Mouse (Mus musculus) hindbrain, embryonic 14.5 days (tissue): Measurements from ENCODE around the gene Eif2b5. TPM values are rescaled to one million over a fixed set of nuclear protein-coding genes. Genes with fewer than 3 reads are reported as not detected.
A peak's percentile ranks its signal among the peaks of the same experiment; 100 is the strongest.
"Not testable (repeated sequence)": the region's sequence is repeated elsewhere in the genome, so short reads cannot be mapped to it uniquely, and the experiment has no call there.

Source experiments
- ATAC-seq: fragments of 200-750 bp; cut with Nextera tagmentation; 2 replicates; pipeline ENCODE4 v1.8.0; 2017; ENCODE audit warnings: moderate number of reproducible peaks, mild to moderate bottlenecking, moderate TSS enrichment, moderate library complexity; ENCODE audit not compliant: low FRiP score
- DNase-seq: peaks from one replicate; pipeline ENCODE4 v3.0.0-alpha.2; 2015; ENCODE audit warnings: low spot score
- H3K27ac ChIP-seq: fragments of 300-500 bp; sonication (generic); 2 replicates; pipeline ENCODE4 v1.5.1; 2014; ENCODE audit warnings: mild to moderate bottlenecking, moderate library complexity
- H3K27me3 ChIP-seq: fragments of 300-500 bp; sonication (generic); 2 replicates; pipeline ENCODE4 v1.6.1; 2014; ENCODE audit warnings: mild to moderate bottlenecking, low read length, mixed read lengths; ENCODE audit not compliant: control insufficient read depth, insufficient read depth
- H3K36me3 ChIP-seq: fragments of 300-500 bp; sonication (generic); replicated peaks from 2 replicates; pipeline ENCODE4 v1.6.1; 2014; ENCODE audit not compliant: control insufficient read depth, insufficient read depth
- H3K4me1 ChIP-seq: fragments of 300-500 bp; sonication (generic); replicated peaks from 2 replicates; pipeline ENCODE4 v1.6.1; 2014; ENCODE audit warnings: antibody characterized with exemption, low read length, mixed read lengths; ENCODE audit not compliant: control insufficient read depth, insufficient read depth
- H3K4me2 ChIP-seq: fragments of 300-500 bp; sonication (generic); replicated peaks from 2 replicates; pipeline ENCODE4 v1.6.1; 2014; ENCODE audit warnings: mild to moderate bottlenecking, moderate library complexity
- H3K4me3 ChIP-seq: fragments of 300-500 bp; sonication (generic); replicated peaks from 2 replicates; pipeline ENCODE4 v1.5.1; 2014; ENCODE audit warnings: mild to moderate bottlenecking, low read length
- H3K9ac ChIP-seq: fragments of 300-500 bp; sonication (generic); 2 replicates; pipeline ENCODE4 v1.6.1; 2014
- H3K9me3 ChIP-seq: fragments of 300-500 bp; sonication (generic); 2 replicates; pipeline ENCODE4 v1.6.1; 2016; ENCODE audit warnings: low read length; ENCODE audit not compliant: control insufficient read depth
- WGBS: fragments of 180-500 bp; shearing (Covaris S2); extraction: QIAGEN DNeasy Blood & Tissue Kit; methylation state at CpG from one replicate; pipeline ENCODE4 v1.1.7; 2014; 5-methylcytosine and 5-hydroxymethylcytosine counted together
- polyA plus RNA-seq: library from polyadenylated mRNA; unstranded; fragments of >200 nt; fragmentation: Nextera tagmentation; extraction: Ambion mirVana; gene quantifications from 2 replicates; pipeline ENCODE4 v1.2.1, GENCODE M21; 2014

The Eif2b5 gene
- polyA plus RNA-seq: 88.0 and 89.2 TPM in 2 replicates

DNA sequence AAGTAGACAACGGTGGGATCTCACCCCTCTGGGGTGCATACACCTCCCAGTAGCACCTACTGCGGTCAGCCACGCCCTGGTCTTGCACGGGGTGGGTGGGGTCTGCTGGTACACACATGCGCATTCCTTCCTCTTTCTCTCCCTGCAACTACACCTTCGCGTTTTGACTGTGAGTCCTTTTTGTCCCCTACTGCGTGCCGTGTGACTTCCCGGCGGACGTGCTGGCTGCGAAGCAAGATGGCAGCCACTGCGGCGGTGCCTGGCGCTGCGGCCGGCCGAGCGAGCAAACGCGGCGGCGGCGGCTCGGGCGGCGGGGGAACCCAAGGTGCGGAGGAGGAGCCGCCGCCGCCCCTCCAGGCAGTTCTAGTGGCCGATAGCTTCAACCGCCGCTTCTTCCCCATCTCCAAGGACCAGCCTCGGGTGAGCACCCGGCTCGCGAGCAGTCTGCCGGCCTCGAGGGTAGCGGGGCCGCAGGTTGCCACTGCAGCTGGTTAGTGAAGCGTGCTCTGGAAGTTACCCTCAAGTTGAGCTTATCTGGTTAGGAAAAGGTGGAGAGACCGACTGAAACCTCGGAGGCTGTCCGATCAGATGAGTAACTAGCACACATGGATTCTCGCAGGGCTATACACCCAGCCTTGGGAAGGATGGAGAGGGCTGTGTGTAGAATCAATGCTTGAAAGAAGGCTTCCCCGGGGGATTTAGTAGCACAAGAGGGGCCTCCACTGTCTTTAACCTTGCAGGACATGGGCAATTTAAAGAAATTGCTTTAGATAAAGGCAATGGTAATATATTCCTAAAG, at the start of gene Eif2b5:
Gene Eif2b5 (plus strand): TSS at position 141 of the 799 bp plus-strand sequence.
- peak within 1 kb of the TSS; percentile 68 for H3K9ac ChIP-seq
- peak within 1 kb of the TSS; percentile 78 for H3K4me2 ChIP-seq
- H3K27ac ChIP-seq: peak within 1 kb of the TSS; percentile 76
- H3K27me3 ChIP-seq: 0 out of 2 replicates have a peak, but pooled peaks cover 3% of the 10 kb centered on the region
- H3K9me3 ChIP-seq: no peaks in the 10 kb centered on the region
- H3K4me3 ChIP-seq: peak within 1 kb of the TSS; percentile 55
- H3K36me3 ChIP-seq: peaks cover 37% of the 10 kb centered on the region
- DNase-seq: peak; percentile 92
- under 1% methylated on average over 49 of the region's 49 CpGs for WGBS
- peak; percentile 94 for ATAC-seq
- peaks cover 13% of the 10 kb centered on the region for H3K4me1 ChIP-seq

DNA sequence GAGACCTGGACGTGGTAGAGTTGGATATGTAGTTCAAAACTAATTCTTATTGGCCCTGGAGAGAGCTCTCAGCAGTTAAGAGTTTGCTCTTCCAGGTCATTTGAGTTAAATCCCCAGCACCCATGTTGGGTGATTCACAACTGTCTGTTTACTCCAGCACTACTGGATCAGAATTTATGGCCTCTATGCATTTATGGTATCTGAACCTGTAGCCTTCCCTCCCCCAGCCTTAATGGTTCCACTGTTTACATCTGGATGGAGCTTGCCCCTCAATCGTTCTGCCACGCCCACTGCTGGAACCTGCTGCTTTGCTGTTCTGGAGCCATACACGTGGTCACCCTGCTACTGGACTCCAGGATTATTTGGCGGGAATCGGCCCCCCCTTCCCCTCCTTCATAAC, 46.8 kb upstream of the Eif2b5 start:
- Histone ChIP-seq H3K4me2 (no peak overlapping the region), H3K36me3 (no peaks in the 10 kb centered on the region), H3K27ac (no peak overlapping the region), H3K4me1 (no peaks in the 10 kb centered on the region), H3K9ac (no peak overlapping the region), H3K4me3 (no peak overlapping the region), H3K9me3 (no peaks in the 10 kb centered on the region), H3K27me3 (no peaks in the 10 kb centered on the region)
- DNase-seq (no peak), ATAC-seq (no peak)
- WGBS: 78% methylated on average over 6 of the region's 6 CpGs

DNA sequence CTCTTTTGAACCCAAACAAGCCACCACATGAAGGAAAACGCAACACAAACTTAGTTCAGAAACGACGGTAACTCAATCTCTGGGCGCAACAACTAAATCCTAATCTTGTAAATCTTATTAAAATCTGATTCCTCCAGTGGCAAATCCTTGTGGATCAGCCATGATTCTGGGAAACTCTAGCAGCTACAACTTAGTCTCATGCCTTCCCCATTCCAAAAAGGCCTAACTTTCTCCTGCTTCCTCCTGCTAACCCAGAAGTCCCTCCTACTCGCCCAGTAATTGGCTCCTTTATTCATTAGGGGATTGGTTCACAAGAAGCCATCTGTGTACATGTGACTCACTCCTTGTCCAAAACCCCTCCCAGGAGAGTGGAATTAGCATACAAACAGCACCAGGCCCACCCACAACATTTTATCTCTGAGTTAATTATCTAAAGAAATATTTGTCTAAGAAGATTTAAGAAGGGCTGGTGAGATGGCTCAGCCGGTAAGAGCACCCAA, 44.4 kb upstream of the Eif2b5 start:
- Histone ChIP-seq H3K9me3 (no peaks in the 10 kb centered on the region), H3K9ac (no peak overlapping the region), H3K4me3 (no peak overlapping the region), H3K27ac (no peak overlapping the region), H3K36me3 (no peaks in the 10 kb centered on the region), H3K27me3 (no peaks in the 10 kb centered on the region), H3K4me2 (no peak overlapping the region), H3K4me1 (no peaks in the 10 kb centered on the region)
- WGBS: 94% methylated on average over 6 of the region's 6 CpGs
- ATAC-seq (no peak), DNase-seq (no peak)

DNA sequence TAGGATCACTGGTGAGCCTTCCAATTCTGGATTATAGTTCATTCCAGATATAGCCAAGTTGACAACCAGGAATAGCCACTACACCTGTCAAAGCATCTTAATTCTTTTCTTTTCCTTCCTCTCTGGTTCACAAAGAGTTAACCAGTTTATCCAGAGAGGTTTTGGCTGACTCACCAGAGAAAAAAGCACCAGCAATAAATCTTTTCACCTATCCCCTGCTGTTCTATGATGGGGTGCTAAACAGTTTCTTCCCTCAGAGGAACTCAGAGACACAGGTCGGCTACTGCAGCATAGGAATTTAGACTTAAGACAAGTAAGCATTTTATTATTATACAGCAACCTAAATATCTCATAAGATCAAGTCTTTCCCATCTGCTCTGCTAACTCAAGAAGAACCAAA, 42.5 kb upstream of the Eif2b5 start:
- Histone ChIP-seq H3K4me2 (no peak overlapping the region), H3K4me3 (no peak overlapping the region), H3K4me1 (no peaks in the 10 kb centered on the region), H3K27ac (no peak overlapping the region), H3K9me3 (no peaks in the 10 kb centered on the region), H3K27me3 (no peaks in the 10 kb centered on the region), H3K36me3 (no peaks in the 10 kb centered on the region), H3K9ac (no peak overlapping the region)
- WGBS: 36% methylated on average over 1 of the region's 1 CpGs
- DNase-seq: peak; percentile 27
- no peak for ATAC-seq

DNA sequence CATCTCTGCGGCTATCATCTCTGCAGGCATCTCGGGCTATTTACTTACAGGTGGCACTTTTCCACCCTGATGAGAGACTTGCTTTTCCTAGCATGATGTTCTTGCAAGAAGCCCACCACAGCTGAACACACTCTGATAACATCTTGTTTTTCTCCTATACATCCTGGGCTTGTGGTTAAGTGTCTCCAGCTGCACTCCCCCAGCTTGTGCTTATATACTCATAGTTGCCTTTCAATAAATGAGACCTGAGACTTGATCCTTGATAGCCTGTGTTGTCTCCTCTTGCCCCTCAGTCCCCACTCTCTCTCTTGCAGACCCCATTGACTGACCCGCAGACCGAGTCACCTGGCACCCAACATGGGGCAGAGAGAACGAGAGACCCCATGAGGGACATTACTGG, 39.9 kb upstream of the Eif2b5 start:
- 95% methylated on average over 5 of the region's 5 CpGs for WGBS

DNA sequence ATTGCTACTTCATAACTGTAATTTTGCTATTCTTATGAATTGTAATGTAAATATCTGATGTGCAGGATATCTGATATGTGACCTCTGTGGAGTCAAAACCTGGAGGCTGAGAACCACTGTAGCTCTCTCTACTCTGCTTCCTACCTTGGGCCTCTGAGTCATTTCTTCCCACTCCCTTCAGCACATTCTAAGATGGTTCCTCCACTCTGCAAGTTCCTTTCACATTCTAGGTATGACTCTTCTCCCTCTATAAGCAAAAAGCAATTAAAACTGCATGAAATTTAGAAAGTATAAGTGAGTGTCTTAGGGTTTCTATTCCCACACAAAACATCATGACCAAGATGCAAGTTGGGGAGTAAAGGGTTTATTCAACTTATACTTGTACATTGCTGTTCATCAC, 33.9 kb upstream of the Eif2b5 start:
- H3K36me3 ChIP-seq: no peaks in the 10 kb centered on the region
- no peak overlapping the region for H3K9ac ChIP-seq
- no peak overlapping the region for H3K4me2 ChIP-seq
- no peak overlapping the region for H3K27ac ChIP-seq
- no peaks in the 10 kb centered on the region for H3K9me3 ChIP-seq
- H3K27me3 ChIP-seq: no peaks in the 10 kb centered on the region
- H3K4me1 ChIP-seq: no peaks in the 10 kb centered on the region
- no peak overlapping the region for H3K4me3 ChIP-seq
- ATAC-seq (no peak), DNase-seq (no peak)

More for the DNA sequence above, 39.9 kb upstream of the Eif2b5 start:
- not testable (repeated sequence) for DNase-seq, H3K36me3 ChIP-seq, H3K9ac ChIP-seq, H3K27me3 ChIP-seq, H3K4me1 ChIP-seq, H3K4me2 ChIP-seq, H3K4me3 ChIP-seq, H3K9me3 ChIP-seq, ATAC-seq, H3K27ac ChIP-seq

DNA sequence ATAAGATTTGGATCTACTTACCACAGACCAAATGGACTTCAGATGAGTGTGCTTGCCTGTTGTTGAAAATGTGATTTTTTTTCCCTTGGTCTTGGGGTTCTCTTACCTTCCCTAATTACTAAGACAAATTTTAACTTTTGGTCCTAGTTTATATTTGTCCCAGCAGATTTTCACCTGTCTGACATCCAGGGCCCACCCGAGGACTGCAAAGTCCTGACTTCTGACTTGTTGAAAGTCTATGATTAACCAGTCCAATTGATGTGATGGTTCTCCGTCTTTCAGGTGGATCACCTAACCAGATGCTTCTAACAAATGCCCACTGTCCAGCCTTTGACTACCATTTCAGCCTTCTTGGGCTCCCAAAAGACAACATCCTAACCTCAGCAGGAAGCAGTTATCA, 27.6 kb upstream of the Eif2b5 start:
- no peak overlapping the region for H3K4me3 ChIP-seq
- H3K36me3 ChIP-seq: no peaks in the 10 kb centered on the region
- no peak overlapping the region for H3K27ac ChIP-seq
- DNase-seq: no peak
- H3K9ac ChIP-seq: no peak overlapping the region
- H3K9me3 ChIP-seq: no peaks in the 10 kb centered on the region
- ATAC-seq: no peak
- WGBS: 93% methylated on average over 2 of the region's 2 CpGs
- no peaks in the 10 kb centered on the region for H3K27me3 ChIP-seq
- no peak overlapping the region for H3K4me2 ChIP-seq
- H3K4me1 ChIP-seq: no peaks in the 10 kb centered on the region

DNA sequence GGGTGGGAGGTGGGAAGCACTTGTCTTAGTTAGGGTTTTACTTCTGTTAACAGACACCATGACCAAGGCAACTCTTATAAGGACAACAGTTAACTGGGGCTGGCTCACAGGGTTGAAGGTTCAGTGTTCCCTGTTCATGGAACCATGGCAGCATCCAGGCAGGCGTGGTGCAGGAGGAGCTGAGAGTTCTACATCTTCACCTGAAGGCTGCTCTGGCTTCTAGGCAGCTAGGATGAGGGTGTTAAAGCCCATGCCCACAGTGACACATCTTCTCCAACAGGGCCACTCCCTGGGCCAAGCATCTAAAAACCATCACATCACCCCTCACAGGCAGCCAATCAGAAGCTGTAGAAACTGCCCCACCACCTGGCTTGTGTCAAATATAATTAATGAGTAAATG, 26.9 kb upstream of the Eif2b5 start:
- H3K9me3 ChIP-seq: no peaks in the 10 kb centered on the region
- H3K27ac ChIP-seq: no peak overlapping the region
- WGBS: 74% methylated on average over 1 of the region's 1 CpGs
- H3K36me3 ChIP-seq: no peaks in the 10 kb centered on the region
- ATAC-seq: no peak
- no peak for DNase-seq
- H3K4me2 ChIP-seq: no peak overlapping the region
- no peaks in the 10 kb centered on the region for H3K27me3 ChIP-seq
- H3K9ac ChIP-seq: no peak overlapping the region
- H3K4me1 ChIP-seq: no peaks in the 10 kb centered on the region
- no peak overlapping the region for H3K4me3 ChIP-seq

DNA sequence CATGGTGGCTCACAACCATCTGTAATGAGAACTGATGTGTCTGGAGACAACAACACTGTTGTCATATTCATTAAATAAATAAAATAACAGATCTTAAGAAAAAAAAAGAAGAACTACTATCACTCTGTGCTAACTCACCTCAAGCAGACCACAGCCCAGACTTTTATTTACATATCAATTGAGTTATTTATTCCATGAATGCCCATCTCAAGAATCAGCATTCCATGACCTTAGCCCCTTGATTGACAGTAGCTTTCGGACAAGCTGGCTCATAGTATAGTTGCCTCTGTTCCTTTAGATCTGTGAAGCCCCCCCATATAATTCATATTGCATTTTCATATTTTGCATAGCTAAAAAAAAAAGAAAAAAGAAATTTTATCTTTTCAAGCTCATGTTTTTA, 24.9 kb upstream of the Eif2b5 start:
- H3K4me1 ChIP-seq: no peaks in the 10 kb centered on the region
- H3K4me3 ChIP-seq: no peak overlapping the region
- WGBS: 66% methylated on average over 1 of the region's 1 CpGs
- ATAC-seq (no peak), DNase-seq (no peak)
- no peaks in the 10 kb centered on the region for H3K36me3 ChIP-seq
- H3K4me2 ChIP-seq: no peak overlapping the region
- no peaks in the 10 kb centered on the region for H3K27me3 ChIP-seq
- H3K27ac ChIP-seq: no peak overlapping the region
- H3K9ac ChIP-seq: no peak overlapping the region
- H3K9me3 ChIP-seq: no peaks in the 10 kb centered on the region
